Mouse (Mus musculus) hindbrain, postnatal 0 days (tissue): ENCODE measurements at regions not wholly inside any gene's neighbourhood (a gene's known extent, or its start where the extent isn't known, plus 50 kb on each side); places are given as distances from the start of the nearest gene placed in this dataset.

ENCODE experiments used
- ATAC-seq: fragments of 200-750 bp; cut with Nextera tagmentation; 2 replicates; pipeline ENCODE4 v1.8.0; 2017; ENCODE audit warnings: mild to moderate bottlenecking, moderate TSS enrichment, moderate library complexity
- DNase-seq: peaks from one replicate; pipeline ENCODE4 v3.0.0-alpha.2; 2015; ENCODE audit warnings: low spot score
- H3K27ac ChIP-seq: fragments of 300-500 bp; sonication (generic); 2 replicates; pipeline ENCODE4 v1.5.1; 2014; ENCODE audit warnings: mild to moderate bottlenecking
- H3K27me3 ChIP-seq: fragments of 300-500 bp; sonication (generic); 2 replicates; pipeline ENCODE4 v1.6.1; 2014; ENCODE audit warnings: low read length, mixed read lengths; ENCODE audit not compliant: insufficient read depth
- H3K36me3 ChIP-seq: fragments of 300-500 bp; sonication (generic); 2 replicates; pipeline ENCODE4 v1.6.1; 2014; ENCODE audit warnings: low read length, mixed read lengths; ENCODE audit not compliant: insufficient read depth
- H3K4me1 ChIP-seq: fragments of 300-500 bp; sonication (generic); 2 replicates; pipeline ENCODE4 v1.6.1; 2014; ENCODE audit warnings: antibody characterized with exemption, low read length, mixed read lengths; ENCODE audit not compliant: insufficient read depth
- H3K4me2 ChIP-seq: fragments of 300-500 bp; sonication (generic); 2 replicates; pipeline ENCODE4 v1.6.1; 2014; ENCODE audit warnings: low read depth, mild to moderate bottlenecking, low read length, moderate library complexity, mixed read lengths
- H3K4me3 ChIP-seq: fragments of 300-500 bp; sonication (generic); 2 replicates; pipeline ENCODE4 v1.5.1; 2014; ENCODE audit warnings: low read length
- H3K9ac ChIP-seq: fragments of 300-500 bp; sonication (generic); replicated peaks from 2 replicates; pipeline ENCODE4 v1.6.1; 2014; ENCODE audit warnings: mild to moderate bottlenecking, low read length, moderate library complexity, mixed read lengths
- H3K9me3 ChIP-seq: fragments of 300-500 bp; sonication (generic); 2 replicates; pipeline ENCODE4 v1.6.1; 2016; ENCODE audit warnings: low read length, mixed read lengths
- CTCF ChIP-seq: IDR thresholded peaks from 2 replicates; pipeline ENCODE4 v1.5.1; 2016; ENCODE audit warnings: antibody characterized with exemption, control low read depth, low read depth
- WGBS: fragments of 180-500 bp; shearing (Covaris S2); extraction: QIAGEN DNeasy Blood & Tissue Kit; methylation state at CpG from one replicate; pipeline ENCODE4 v1.1.7; 2014; 5-methylcytosine and 5-hydroxymethylcytosine counted together

- Histone ChIP-seq H3K36me3 (no peaks in the 10 kb centered on the region), H3K27me3 (no peaks in the 10 kb centered on the region), H3K4me2 (no peak overlapping the region), H3K4me1 (no peaks in the 10 kb centered on the region), H3K27ac (no peak overlapping the region), H3K4me3 (no peak overlapping the region), H3K9ac (no peak overlapping the region), H3K9me3 (no peaks in the 10 kb centered on the region)
- 68% methylated on average over 6 of the region's 6 CpGs for WGBS
- ATAC-seq (no peak), DNase-seq (no peak)
- no peak for TF ChIP-seq CTCF
Observed at GRCm38 (mm10) chr1:186505051-186505711, 200.6 kb downstream of the Tgfb2 start.

GRCm38 (mm10) chr1:186501726-186502125 lies 204.1 kb downstream of the Tgfb2 start:
- TF ChIP-seq CTCF: no peak
- 51% methylated on average over 1 of the region's 1 CpGs for WGBS
- DNase-seq: peak; percentile 24

GRCm38 (mm10) chr1:186497872-186498271 lies 207.9 kb downstream of the Tgfb2 start:
- Histone ChIP-seq H3K4me1 (no peaks in the 10 kb centered on the region), H3K27me3 (no peaks in the 10 kb centered on the region), H3K36me3 (no peaks in the 10 kb centered on the region), H3K27ac (no peak overlapping the region), H3K9me3 (no peaks in the 10 kb centered on the region), H3K4me2 (no peak overlapping the region), H3K9ac (no peak overlapping the region), H3K4me3 (no peak overlapping the region)
- DNase-seq (no peak), ATAC-seq (no peak)
- no peak for TF ChIP-seq CTCF
- 76% methylated on average over 1 of the region's 1 CpGs for WGBS

More at GRCm38 (mm10) chr1:186501726-186502125, 204.1 kb downstream of the Tgfb2 start:
- no peaks in the 10 kb centered on the region for H3K36me3 ChIP-seq
- no peak for ATAC-seq
- H3K27me3 ChIP-seq: no peaks in the 10 kb centered on the region
- no peak overlapping the region for H3K4me2 ChIP-seq
- H3K4me1 ChIP-seq: no peaks in the 10 kb centered on the region
- H3K27ac ChIP-seq: no peak overlapping the region
- H3K4me3 ChIP-seq: no peak overlapping the region
- H3K9ac ChIP-seq: no peak overlapping the region
- no peaks in the 10 kb centered on the region for H3K9me3 ChIP-seq

- Histone ChIP-seq H3K4me3 (no peak overlapping the region), H3K27ac (no peak overlapping the region), H3K4me2 (no peak overlapping the region), H3K27me3 (no peaks in the 10 kb centered on the region), H3K9ac (no peak overlapping the region), H3K36me3 (no peaks in the 10 kb centered on the region), H3K4me1 (no peaks in the 10 kb centered on the region), H3K9me3 (no peaks in the 10 kb centered on the region)
- no peak for TF ChIP-seq CTCF
- no peak for DNase-seq
- no peak for ATAC-seq
- WGBS: 93% methylated on average over 2 of the region's 2 CpGs
Observed at GRCm38 (mm10) chr1:186497333-186497732, 208.5 kb downstream of the Tgfb2 start.

GRCm38 (mm10) chr1:186494411-186494783 lies 211.4 kb downstream of the Tgfb2 start:
- no peak for TF ChIP-seq CTCF
- Histone ChIP-seq H3K27me3 (no peaks in the 10 kb centered on the region), H3K4me2 (no peak overlapping the region), H3K9me3 (no peaks in the 10 kb centered on the region), H3K9ac (no peak overlapping the region), H3K27ac (no peak overlapping the region), H3K36me3 (no peaks in the 10 kb centered on the region), H3K4me3 (no peak overlapping the region), H3K4me1 (no peaks in the 10 kb centered on the region)
- ATAC-seq (no peak), DNase-seq (no peak)
- 85% methylated on average over 5 of the region's 5 CpGs for WGBS

- H3K9me3 ChIP-seq: no peaks in the 10 kb centered on the region
- no peak for TF ChIP-seq CTCF
- no peak overlapping the region for H3K4me3 ChIP-seq
- DNase-seq (no peak), ATAC-seq (no peak)
- no peaks in the 10 kb centered on the region for H3K4me1 ChIP-seq
- no peaks in the 10 kb centered on the region for H3K36me3 ChIP-seq
- no peak overlapping the region for H3K9ac ChIP-seq
- no peak overlapping the region for H3K4me2 ChIP-seq
- no peak overlapping the region for H3K27ac ChIP-seq
- WGBS: 79% methylated on average over 14 of the region's 14 CpGs
- H3K27me3 ChIP-seq: no peaks in the 10 kb centered on the region
Observed at GRCm38 (mm10) chr1:186493664-186494410, 212.0 kb downstream of the Tgfb2 start.

- WGBS: 64% methylated on average over 8 of the region's 8 CpGs
Observed at GRCm38 (mm10) chr1:186482177-186482576, 223.6 kb downstream of the Tgfb2 start.

More at GRCm38 (mm10) chr1:186482177-186482576, 223.6 kb downstream of the Tgfb2 start:
- ATAC-seq: no peak
- H3K9ac ChIP-seq: no peak overlapping the region
- H3K27ac ChIP-seq: no peak overlapping the region
- H3K9me3 ChIP-seq: no peaks in the 10 kb centered on the region
- no peaks in the 10 kb centered on the region for H3K36me3 ChIP-seq
- H3K4me2 ChIP-seq: no peak overlapping the region
- DNase-seq: peak; percentile 40
- no peak for TF ChIP-seq CTCF
- no peak overlapping the region for H3K4me3 ChIP-seq
- H3K27me3 ChIP-seq: no peaks in the 10 kb centered on the region
- no peaks in the 10 kb centered on the region; the same call in 1 of the 2 replicates for H3K4me1 ChIP-seq
